Mouse (Mus musculus) stomach, adult 2 months (tissue): Measurements from ENCODE around the gene Comp. TPM values are rescaled to one million over a fixed set of nuclear protein-coding genes. Genes with fewer than 3 reads are reported as not detected.

Experiments used
- polyA plus RNA-seq: library from polyadenylated mRNA; depleted of rRNA; stranded (reverse); fragments of >200 nt; gene quantifications from 2 replicates; pipeline ENCODE4 v1.2.3, GENCODE M21; 2012; rRNA removed

Comp gene
- 0.14 and 0.28 TPM in 2 replicates for polyA plus RNA-seq

GRCm38 (mm10) chr8:70373397-70374317 lies at the start of gene Comp:
TSS of gene Comp (plus strand) at chr8:70373558.

GRCm38 (mm10) chr8:70329124-70329834 lies 44.1 kb upstream of the Comp start, which contains the start of gene Gdf1:
TSS of gene Gdf1 (plus strand) at chr8:70329817.

GRCm38 (mm10) chr8:70353194-70353817 lies 20.1 kb upstream of the Comp start, which contains the start of gene Upf1:
TSS of gene Upf1 (minus strand) at chr8:70353278.

Other genes starting within 250 kb of the Comp start
- 6.0 and 7.6 TPM in 2 replicates for gene Nr2c2ap, start 242.2 kb upstream of the Comp start, polyA plus RNA-seq
- 15.6 and 18.6 TPM in 2 replicates for gene Rfxank, start 234.4 kb upstream of the Comp start, polyA plus RNA-seq
- gene Borcs8, start 234.1 kb upstream of the Comp start, polyA plus RNA-seq: 32.5 and 46.3 TPM in 2 replicates
- 0.16 and 0.40 TPM in 2 replicates for gene Mef2b, start 233.8 kb upstream of the Comp start, polyA plus RNA-seq
- gene Tmem161a, start 201.2 kb upstream of the Comp start, polyA plus RNA-seq: 96.3 and 97.2 TPM in 2 replicates
- 14.0 and 18.8 TPM in 2 replicates for gene Slc25a42, start 161.3 kb upstream of the Comp start, polyA plus RNA-seq
- 11.0 and 11.3 TPM in 2 replicates for gene Sugp2, start 139.3 kb upstream of the Comp start, polyA plus RNA-seq
- gene Armc6, start 139.1 kb upstream of the Comp start, polyA plus RNA-seq: 11.8 and 15.5 TPM in 2 replicates
- gene Homer3, start 90.7 kb upstream of the Comp start, polyA plus RNA-seq: 16.3 and 20.1 TPM in 2 replicates
- 27.2 and 35.4 TPM in 2 replicates for gene Ddx49, start 71.1 kb upstream of the Comp start, polyA plus RNA-seq
- 316 and 417 TPM in 2 replicates for gene Cope, start 71.0 kb upstream of the Comp start, polyA plus RNA-seq
- gene Cers1, start 57.8 kb upstream of the Comp start, polyA plus RNA-seq: 0.60 and 0.78 TPM in 2 replicates
- gene Gdf1, start 43.7 kb upstream of the Comp start, polyA plus RNA-seq: 2.0 and 2.2 TPM in 2 replicates
- gene Upf1, start 20.3 kb upstream of the Comp start, polyA plus RNA-seq: 19.1 and 21.6 TPM in 2 replicates
- 9.5 and 10.2 TPM in 2 replicates for gene Crtc1, start 66.0 kb downstream of the Comp start, polyA plus RNA-seq
- 20.8 and 22.8 TPM in 2 replicates for gene Klhl26, start 103.4 kb downstream of the Comp start, polyA plus RNA-seq
- 1.1 and 2.1 TPM in 2 replicates for gene Tmem59l, start 113.8 kb downstream of the Comp start, polyA plus RNA-seq
- 3.8 and 8.9 TPM in 2 replicates for gene Crlf1, start 119.6 kb downstream of the Comp start, polyA plus RNA-seq
- gene Rex1bd, start 133.2 kb downstream of the Comp start, polyA plus RNA-seq: 97.6 and 155 TPM in 2 replicates
- 632 and 635 TPM in 2 replicates for gene Uba52, start 137.2 kb downstream of the Comp start, polyA plus RNA-seq
- 182 and 242 TPM in 2 replicates for gene Fkbp8, start 154.2 kb downstream of the Comp start, polyA plus RNA-seq
- 39.8 and 46.2 TPM in 2 replicates for gene Kxd1, start 154.4 kb downstream of the Comp start, polyA plus RNA-seq
- gene Ell, start 165.9 kb downstream of the Comp start, polyA plus RNA-seq: 18.0 and 18.3 TPM in 2 replicates
- 48.7 and 85.8 TPM in 2 replicates for gene Isyna1, start 220.8 kb downstream of the Comp start, polyA plus RNA-seq
- 157 and 297 TPM in 2 replicates for gene Ssbp4, start 235.3 kb downstream of the Comp start, polyA plus RNA-seq
- 2.1 and 5.5 TPM in 2 replicates for gene Lrrc25, start 242.6 kb downstream of the Comp start, polyA plus RNA-seq